Mouse (Mus musculus) lung, adult 2 months (tissue): ENCODE data around the gene 2200002J24Rik.

ENCODE experiments used
- CTCF ChIP-seq: fragments of 200-500 bp; IDR thresholded peaks from 2 replicates; pipeline ENCODE4 v1.5.1; 2011; ENCODE audit warnings: mild to moderate bottlenecking, low read length, control low read depth; ENCODE audit not compliant: insufficient read depth
- POLR2A ChIP-seq: fragments of 200-500 bp; IDR thresholded peaks from 2 replicates; pipeline ENCODE4 v1.6.1; 2011; ENCODE audit warnings: low read depth, mild to moderate bottlenecking, control low read depth, low read length, borderline replicate concordance; ENCODE audit errors: extremely low read depth

GRCm38 (mm10) chr7:30711942-30712341 lies 13.2 kb downstream of the 2200002J24Rik start, which contains the start of gene Atp4a:
- TF ChIP-seq CTCF (no peak), POLR2A (no peak)
